Mouse (Mus musculus): ENCODE measurements around the gene Slc6a19. TPM values are rescaled to one million over a fixed set of nuclear protein-coding genes. Genes with fewer than 3 reads are reported as not detected.
"Not testable (repeated sequence)": the region's sequence is repeated elsewhere in the genome, so short reads cannot be mapped to it uniquely, and the experiment has no call there.

Gene Slc6a19
- total RNA-seq (2015; ENCODE audit: low replicate concordance), result not detected in 2 replicates
- not detected in 2 replicates for total RNA-seq (2017; ENCODE audit: low replicate concordance)

- no peak for ATAC-seq (replicated peaks; ENCODE audit: low FRiP score, poor library complexity, severe bottlenecking)
These were observed at the start of gene Slc6a19 for GRCm38 (mm10) chr13:73704694-73705325. TSS of gene Slc6a19 (minus strand) at chr13:73704865.

- no peak for ATAC-seq (replicated peaks; ENCODE audit: low FRiP score, poor library complexity, severe bottlenecking)
These were observed 46.6 kb upstream of the Slc6a19 start for GRCm38 (mm10) chr13:73751284-73751683.

GRCm38 (mm10) chr13:73750435-73750834 is 45.8 kb upstream of the Slc6a19 start:
- ATAC-seq (replicated peaks; ENCODE audit: low FRiP score, poor library complexity, severe bottlenecking), result no peak

GRCm38 (mm10) chr13:73748663-73749440 is 44.2 kb upstream of the Slc6a19 start:
- no peak for ATAC-seq (replicated peaks; ENCODE audit: low FRiP score, poor library complexity, severe bottlenecking)

- ATAC-seq (replicated peaks; ENCODE audit: low FRiP score, poor library complexity, severe bottlenecking), result no peak
These were observed 39.0 kb upstream of the Slc6a19 start for GRCm38 (mm10) chr13:73743662-73744061.

GRCm38 (mm10) chr13:73742944-73743343 is 38.3 kb upstream of the Slc6a19 start:
- no peak for ATAC-seq (replicated peaks; ENCODE audit: low FRiP score, poor library complexity, severe bottlenecking)

GRCm38 (mm10) chr13:73740399-73740944 is 35.8 kb upstream of the Slc6a19 start:
- not testable (repeated sequence) for ATAC-seq (replicated peaks; ENCODE audit: low FRiP score, poor library complexity, severe bottlenecking)

GRCm38 (mm10) chr13:73736943-73737342 is 32.3 kb upstream of the Slc6a19 start:
- no peak for ATAC-seq (replicated peaks; ENCODE audit: low FRiP score, poor library complexity, severe bottlenecking)

GRCm38 (mm10) chr13:73735928-73736327 is 31.3 kb upstream of the Slc6a19 start:
- no peak for ATAC-seq (replicated peaks; ENCODE audit: low FRiP score, poor library complexity, severe bottlenecking)

GRCm38 (mm10) chr13:73735270-73735669 is 30.6 kb upstream of the Slc6a19 start:
- no peak for ATAC-seq (replicated peaks; ENCODE audit: low FRiP score, poor library complexity, severe bottlenecking)

GRCm38 (mm10) chr13:73734379-73734778 is 29.7 kb upstream of the Slc6a19 start:
- no peak for ATAC-seq (replicated peaks; ENCODE audit: low FRiP score, poor library complexity, severe bottlenecking)

- ATAC-seq (replicated peaks; ENCODE audit: low FRiP score, poor library complexity, severe bottlenecking), result no peak
These were observed 28.4 kb upstream of the Slc6a19 start, which contains the start of gene Slc12a7 for GRCm38 (mm10) chr13:73732742-73733700. TSS of gene Slc12a7 (plus strand) at chr13:73733094.

GRCm38 (mm10) chr13:73732235-73732634 is 27.6 kb upstream of the Slc6a19 start:
- no peak for ATAC-seq (replicated peaks; ENCODE audit: low FRiP score, poor library complexity, severe bottlenecking)

- no peak for ATAC-seq (replicated peaks; ENCODE audit: low FRiP score, poor library complexity, severe bottlenecking)
These were observed 26.2 kb upstream of the Slc6a19 start for GRCm38 (mm10) chr13:73730913-73731312.

GRCm38 (mm10) chr13:73728633-73729032 is 24.0 kb upstream of the Slc6a19 start:
- no peak for ATAC-seq (replicated peaks; ENCODE audit: low FRiP score, poor library complexity, severe bottlenecking)

- ATAC-seq (replicated peaks; ENCODE audit: low FRiP score, poor library complexity, severe bottlenecking), result no peak
These were observed 23.0 kb upstream of the Slc6a19 start for GRCm38 (mm10) chr13:73727621-73728025.

- ATAC-seq (replicated peaks; ENCODE audit: low FRiP score, poor library complexity, severe bottlenecking), result no peak
These were observed 20.6 kb upstream of the Slc6a19 start for GRCm38 (mm10) chr13:73725315-73725714.

- no peak for ATAC-seq (replicated peaks; ENCODE audit: low FRiP score, poor library complexity, severe bottlenecking)
These were observed 18.5 kb upstream of the Slc6a19 start for GRCm38 (mm10) chr13:73723081-73723668.

- ATAC-seq (replicated peaks; ENCODE audit: low FRiP score, poor library complexity, severe bottlenecking), result no peak
These were observed 15.6 kb upstream of the Slc6a19 start for GRCm38 (mm10) chr13:73720241-73720640.
